Comparison of ENCODE assay signal across 9 mouse cellular contexts in genomic region chr17:26009540-26009939, GRCm38 (mm10). TPM values are rescaled to one million over a fixed set of nuclear protein-coding genes. Genes with fewer than 3 reads are reported as not detected.
DNase-seq lines count a peak whose midpoint lies in the region; ATAC-seq and TF ChIP-seq lines count a peak whose summit lies in the region.
"Had no signal": no experiment of that assay in that cellular context is flagged by ENCODE, and none has a peak within 500 bp of the region (broad histone marks: within the 10 kb centered on the region; RNA-seq: fewer than 3 reads in every experiment).

No protein-coding gene starts in this region.

- no peaks in the 10 kb centered on the region for H3K9me3 ChIP-seq in MEL (replicated peaks; ENCODE audit: insufficient read depth, low read length)
- H3K9me3 ChIP-seq in forebrain, embryonic 15.5 days = no peaks in the 10 kb centered on the region
- H3K9me3 ChIP-seq in lung, embryonic 15.5 days = no peaks in the 10 kb centered on the region

- H3K79me2 ChIP-seq in MEL (ENCODE audit: control insufficient read depth, insufficient read depth, low read length, poor library complexity) = no peaks in the 10 kb centered on the region

- no peak overlapping the region for H3K4me3 ChIP-seq in MEL (ENCODE audit: control insufficient read depth in 1 of 2, insufficient read depth in 1 of 2, low read depth in 2 of 2, low read length in 2 of 2)
- H3K4me3 ChIP-seq in forebrain, embryonic 15.5 days = no peak overlapping the region
- no peak overlapping the region for H3K4me3 ChIP-seq in lung, embryonic 15.5 days
- H3K4me3 ChIP-seq: myocyte had no signal

- peaks cover 0 to 21% of the 10 kb centered on the region in 2 experiments; a peak in 2 of 4 replicates for H3K36me3 ChIP-seq in MEL (ENCODE audit: control insufficient read depth in 1 of 2, insufficient read depth in 2 of 2, low read length in 2 of 2)
- peaks cover 56% of the 10 kb centered on the region for H3K36me3 ChIP-seq in forebrain, embryonic 15.5 days
- H3K36me3 ChIP-seq in lung, embryonic 15.5 days = peaks cover 15% of the 10 kb centered on the region; the same call in 1 of the 2 replicates

- ATAC-seq in forebrain, embryonic 15.5 days (replicated peaks) = peak; percentile 88
- ATAC-seq in lung, embryonic 15.5 days (ENCODE audit: borderline replicate concordance, extremely low read depth, low FRiP score, low TSS enrichment) = peak; percentile 49; the same call in 1 of the 2 replicates

- H3K4me1 ChIP-seq in MEL (ENCODE audit: control insufficient read depth in 1 of 2, insufficient read depth in 2 of 2, low read length in 2 of 2) = peaks cover 4 to 31% of the 10 kb centered on the region in 2 experiments
- H3K4me1 ChIP-seq in forebrain, embryonic 15.5 days = 0 out of 2 replicates have a peak, but pooled peaks cover 3% of the 10 kb centered on the region
- H3K4me1 ChIP-seq in lung, embryonic 15.5 days = peaks cover 9% of the 10 kb centered on the region; the same call in 1 of the 2 replicates

- no peak overlapping the region for H3K4me2 ChIP-seq in forebrain, embryonic 15.5 days (replicated peaks)
- no peak overlapping the region for H3K4me2 ChIP-seq in lung, embryonic 15.5 days

- DNase-seq in MEL (ENCODE audit: low read depth, low spot score) = peak; percentile 89
- peak; percentile 90 for DNase-seq in c-Kit-positive CD71-positive TER-119-positive erythroid progenitor cells, embryonic 14.5 days (ENCODE audit: low spot score)
- DNase-seq in heart, postnatal 4 days = peak; percentile 84
- peak; percentile 69 to 89 for DNase-seq in layer of hippocampus, adult 8-10 months (ENCODE audit: low spot score in 2 of 2)
- DNase-seq in ovary, postnatal 36 days (ENCODE audit: low spot score) = peak; percentile 33
- DNase-seq in thymus, postnatal 25 days = peak; percentile 78

- H3K27ac ChIP-seq in MEL (ENCODE audit: control insufficient read depth, low read depth, low read length) = no peak overlapping the region
- peak overlapping the region; percentile 24; the same call in 1 of the 2 replicates for H3K27ac ChIP-seq in forebrain, embryonic 15.5 days (replicated peaks)
- H3K27ac ChIP-seq in lung, embryonic 15.5 days = no peak overlapping the region

- TF ChIP-seq POLR2A in MEL (IDR thresholded peaks at IDR 0.05; ENCODE audit: control insufficient read depth in 1 of 2, insufficient read depth in 1 of 2, low read depth in 1 of 2, low read length in 2 of 2, poor library complexity in 1 of 2) = no peak

- WGBS in forebrain, embryonic 15.5 days = 30% methylated on average over 4 of the region's 4 CpGs
- WGBS in lung, embryonic 15.5 days = 31% methylated on average over 4 of the region's 4 CpGs

- TF ChIP-seq EP300 in MEL (IDR thresholded peaks at IDR 0.05; ENCODE audit: low read depth in 1 of 2, low read length in 2 of 2) = no peak

- no peaks in the 10 kb centered on the region for H3K27me3 ChIP-seq in MEL (ENCODE audit: control insufficient read depth in 1 of 2, insufficient read depth in 2 of 2, low read length in 2 of 2)
- H3K27me3 ChIP-seq in forebrain, embryonic 15.5 days = no peaks in the 10 kb centered on the region
- no peaks in the 10 kb centered on the region for H3K27me3 ChIP-seq in lung, embryonic 15.5 days

- TF ChIP-seq RAD21 in MEL (IDR thresholded peaks at IDR 0.05; ENCODE audit: low read depth, low read length) = peak; percentile 42

- TF ChIP-seq CTCF in MEL (IDR thresholded peaks at IDR 0.05 in 2 of 3, conservative IDR thresholded peaks at IDR 0.05 in 1 of 3; ENCODE audit: control insufficient read depth in 1 of 3, insufficient read depth in 1 of 3, low read depth in 2 of 3, low read length in 3 of 3, poor library complexity in 1 of 3, severe bottlenecking in 1 of 3) = peak; percentile 76 to 99 (median 89)

- H3K9ac ChIP-seq in MEL (ENCODE audit: control insufficient read depth, low read depth, low read length, poor library complexity, severe bottlenecking) = no peak overlapping the region
- H3K9ac ChIP-seq in forebrain, embryonic 15.5 days (replicated peaks) = no peak overlapping the region
- no peak overlapping the region for H3K9ac ChIP-seq in lung, embryonic 15.5 days

TF ChIP-seq in MEL, 35 proteins besides CTCF, POLR2A, EP300 and RAD21:
- TF ChIP-seq NRF1 (IDR thresholded peaks at IDR 0.05; ENCODE audit: insufficient read depth, low read depth, low read length, poor library complexity, severe bottlenecking) (no peak), RCOR1 (IDR thresholded peaks at IDR 0.05; ENCODE audit: low read depth, low read length) (no peak), E2F4 (IDR thresholded peaks at IDR 0.05; ENCODE audit: borderline replicate concordance, low read depth, low read length) (no peak), TBP (IDR thresholded peaks at IDR 0.05; ENCODE audit: low read depth, low read length) (no peak), TAL1 (IDR thresholded peaks at IDR 0.05; ENCODE audit: low read length) (no peak), BHLHE40 (IDR thresholded peaks at IDR 0.05; ENCODE audit: borderline replicate concordance, low read depth, low read length) (no peak), HCFC1 (IDR thresholded peaks at IDR 0.05; ENCODE audit: low read depth, low read length) (no peak), SIN3A (IDR thresholded peaks at IDR 0.05; ENCODE audit: low read length) (0 out of 2 replicates have a peak, but pooled peaks have one; percentile 20), ZC3H11A (IDR thresholded peaks at IDR 0.05; ENCODE audit: low read depth, low read length) (0 out of 2 replicates have a peak, but pooled peaks have one; percentile 4), SMC3 (IDR thresholded peaks at IDR 0.05; ENCODE audit: low read depth, low read length) (peak; percentile 65), UBTF (IDR thresholded peaks at IDR 0.05; ENCODE audit: borderline replicate concordance, insufficient read depth, low read depth, low read length) (no peak), MAZ (IDR thresholded peaks at IDR 0.05; ENCODE audit: low read depth, low read length) (no peak), MXI1 (IDR thresholded peaks at IDR 0.05; ENCODE audit: low read depth, low read length) (no peak), GATA1 (IDR thresholded peaks at IDR 0.05; ENCODE audit: low read depth, low read length) (0 out of 2 replicates have a peak, but pooled peaks have one; percentile 6), MEF2A (IDR thresholded peaks at IDR 0.05; ENCODE audit: extremely low read depth, insufficient replicate concordance, low read depth, low read length, poor library complexity, severe bottlenecking) (no peak), POLR2AphosphoS5 (IDR thresholded peaks at IDR 0.05; ENCODE audit: borderline replicate concordance, low read depth, low read length) (no peak), GABPA (IDR thresholded peaks at IDR 0.05; ENCODE audit: low read depth, low read length) (no peak), JUND (IDR thresholded peaks at IDR 0.05; ENCODE audit: low read depth, low read length) (no peak), POLR2AphosphoS2 (IDR thresholded peaks at IDR 0.05; ENCODE audit: low read length) (no peak), TCF12 (IDR thresholded peaks at IDR 0.05; ENCODE audit: low read depth, low read length) (no peak)

RNA-seq across cellular contexts. Expression of gene Capn15, which starts 23.9 kb away (rescaled TPM):
- 5.6 and 6.2 TPM in 2 replicates for total RNA-seq in MEL (2012; rRNA removed)
- 10 to 100 TPM in 1 of 2 experiments, not detected in 1; 16.2 TPM for polyA plus RNA-seq in MEL (2012; ENCODE audit: insufficient read depth in 1 of 2, insufficient read length in 2 of 2, low read depth in 1 of 2, low replicate concordance in 2 of 2, missing spikeins in 1 of 2)
- 23.9 and 24.8 TPM in 2 replicates for polyA plus RNA-seq in forebrain, embryonic 15.5 days (2015; fragmentation: Nextera tagmentation; extraction: Ambion mirVana)
- total RNA-seq in heart, postnatal 4 days (2021) = 10 to 100 TPM; 13.0 to 16.7 TPM
- 10 to 100 TPM; 45.4 to 61.2 (median 53.8) TPM for total RNA-seq in layer of hippocampus, adult 8-10 months (2022)
- polyA plus RNA-seq in lung, embryonic 15.5 days (2015; fragmentation: Nextera tagmentation; extraction: Ambion mirVana) = 20.8 and 21.9 TPM in 2 replicates

RNA-seq across cellular contexts. Expression of gene A930017K11Rik, which starts 57.2 kb away (rescaled TPM):
- total RNA-seq in MEL (2012; rRNA removed) = not detected in 2 replicates
- polyA plus RNA-seq in MEL (2012; ENCODE audit: insufficient read depth in 1 of 2, insufficient read length in 2 of 2, low read depth in 1 of 2, low replicate concordance in 2 of 2, missing spikeins in 1 of 2) = not detected
- polyA plus RNA-seq in forebrain, embryonic 15.5 days (2015; fragmentation: Nextera tagmentation; extraction: Ambion mirVana) = 0.09 TPM in 1 of 2 replicates, not detected in the other
- total RNA-seq in heart, postnatal 4 days (2021) = not detected
- 1 to 10 TPM in 1 of 4 experiments, under 1 TPM in 3; 0.77 to 1.2 (median 0.88) TPM for total RNA-seq in layer of hippocampus, adult 8-10 months (2022)
- polyA plus RNA-seq in lung, embryonic 15.5 days (2015; fragmentation: Nextera tagmentation; extraction: Ambion mirVana) = 0.09 TPM in 1 of 2 replicates, not detected in the other

RNA-seq across cellular contexts. Expression of gene Rab11fip3, which starts 59.8 kb away (rescaled TPM):
- total RNA-seq in MEL (2012; rRNA removed) = 3.1 and 3.2 TPM in 2 replicates
- polyA plus RNA-seq in MEL (2012; ENCODE audit: insufficient read depth in 1 of 2, insufficient read length in 2 of 2, low read depth in 1 of 2, low replicate concordance in 2 of 2, missing spikeins in 1 of 2) = 10 to 100 TPM in 1 of 2 experiments, not detected in 1; 18.9 TPM
- 34.0 and 36.3 TPM in 2 replicates for polyA plus RNA-seq in forebrain, embryonic 15.5 days (2015; fragmentation: Nextera tagmentation; extraction: Ambion mirVana)
- 10 to 100 TPM; 21.0 to 22.9 TPM for total RNA-seq in heart, postnatal 4 days (2021)
- total RNA-seq in layer of hippocampus, adult 8-10 months (2022) = 100 to 1,000 TPM in 3 of 4 experiments, 10 to 100 TPM in 1; 96.5 to 113 (median 102) TPM
- polyA plus RNA-seq in lung, embryonic 15.5 days (2015; fragmentation: Nextera tagmentation; extraction: Ambion mirVana) = 12.3 and 13.5 TPM in 2 replicates

Comparison
In these comparisons a context has a peak if more than half of its experiments do, and no peak if none do; other contexts are left out.
1. DNase-seq: peak in every context shown above with its lines; median percentile 90 in c-Kit-positive CD71-positive TER-119-positive erythroid progenitor cells, embryonic 14.5 days; 89 in MEL; 84 in heart, postnatal 4 days; 79 in layer of hippocampus, adult 8-10 months; 78 in thymus, postnatal 25 days; 33 in ovary, postnatal 36 days.
2. RNA of gene Rab11fip3, which starts 59.8 kb away (total RNA-seq): 96.5 to 113 TPM in layer of hippocampus, adult 8-10 months; 21.0 to 22.9 TPM in heart, postnatal 4 days and 3.1 to 3.2 TPM in MEL; every median in the first group is over 4 times any median in the second.